Mouse (Mus musculus) stomach, postnatal 0 days (tissue): ENCODE measurements around the gene Msrb3. TPM values are rescaled to one million over a fixed set of nuclear protein-coding genes. Genes with fewer than 3 reads are reported as not detected.
A peak's percentile ranks its signal among the peaks of the same experiment; 100 is the strongest.

Experiments
- ATAC-seq: fragments of 200-750 bp; cut with Nextera tagmentation; 2 replicates; pipeline ENCODE4 v1.8.0; 2017; ENCODE audit not compliant: low FRiP score, low TSS enrichment
- DNase-seq: peaks from one replicate; pipeline ENCODE4 v3.0.0-alpha.2; 2016; ENCODE audit warnings: low spot score
- H3K27ac ChIP-seq: fragments of 300-500 bp; sonication (generic); replicated peaks from 2 replicates; pipeline ENCODE4 v1.5.1; 2014; ENCODE audit warnings: mild to moderate bottlenecking, control low read depth
- H3K27me3 ChIP-seq: fragments of 300-500 bp; sonication (generic); 2 replicates; pipeline ENCODE4 v1.6.1; 2014; ENCODE audit warnings: low read length; ENCODE audit not compliant: control insufficient read depth, insufficient read depth
- H3K36me3 ChIP-seq: fragments of 300-500 bp; sonication (generic); 2 replicates; pipeline ENCODE4 v1.6.1; 2014; ENCODE audit warnings: low read length, mixed read lengths; ENCODE audit not compliant: control insufficient read depth, insufficient read depth
- H3K4me1 ChIP-seq: fragments of 300-500 bp; sonication (generic); replicated peaks from 2 replicates; pipeline ENCODE4 v1.6.1; 2014; ENCODE audit warnings: antibody characterized with exemption; ENCODE audit not compliant: control insufficient read depth, insufficient read depth
- H3K4me2 ChIP-seq: fragments of 300-500 bp; sonication (generic); replicated peaks from 2 replicates; pipeline ENCODE4 v1.6.1; 2014; ENCODE audit warnings: low read depth, mild to moderate bottlenecking, control low read depth, moderate library complexity
- H3K4me3 ChIP-seq: fragments of 300-500 bp; sonication (generic); 2 replicates; pipeline ENCODE4 v1.5.1; 2014; ENCODE audit warnings: low read depth, low read length, control low read depth
- H3K9ac ChIP-seq: fragments of 300-500 bp; sonication (generic); 2 replicates; pipeline ENCODE4 v1.6.1; 2014; ENCODE audit warnings: mild to moderate bottlenecking, low read length, control low read depth, mixed read lengths
- H3K9me3 ChIP-seq: fragments of 300-500 bp; sonication (generic); 2 replicates; pipeline ENCODE4 v1.6.1; 2016; ENCODE audit warnings: low read length; ENCODE audit not compliant: control insufficient read depth
- CTCF ChIP-seq: IDR thresholded peaks from 2 replicates; pipeline ENCODE4 v1.5.1; 2016; ENCODE audit warnings: antibody characterized with exemption, low read depth, mild to moderate bottlenecking, moderate library complexity
- EP300 ChIP-seq: optimal IDR thresholded peaks from 2 replicates; pipeline ENCODE3; 2016; ENCODE audit warnings: antibody characterized with exemption
- WGBS: fragments of 180-500 bp; shearing (Covaris S2); extraction: QIAGEN DNeasy Blood & Tissue Kit; methylation state at CpG from one replicate; pipeline ENCODE4 v1.1.7; 2014; 5-methylcytosine and 5-hydroxymethylcytosine counted together
- polyA plus RNA-seq: library from polyadenylated mRNA; unstranded; fragments of >200 nt; fragmentation: Nextera tagmentation; extraction: Ambion mirVana; gene quantifications from 2 replicates; pipeline ENCODE4 v1.2.1, GENCODE M21; 2015

The Msrb3 gene
- polyA plus RNA-seq, 1 experiment from 2014 or later, result 23.2 TPM

GRCm38 (mm10) chr10:120938077-120938903, 39.4 kb upstream of the Msrb3 start:
- TF ChIP-seq CTCF (peak; percentile 83), EP300 (no peak)
- no peak overlapping the region for H3K27ac ChIP-seq
- no peaks in the 10 kb centered on the region for H3K27me3 ChIP-seq
- H3K4me1 ChIP-seq, result no peaks in the 10 kb centered on the region
- H3K9me3 ChIP-seq, result no peaks in the 10 kb centered on the region
- no peaks in the 10 kb centered on the region for H3K36me3 ChIP-seq
- WGBS, result 53% methylated on average over 19 of the region's 19 CpGs
- no peak overlapping the region for H3K4me2 ChIP-seq
- no peak overlapping the region for H3K4me3 ChIP-seq
- peak; percentile 58 for DNase-seq
- peak; percentile 64; the same call in 1 of the 2 replicates for ATAC-seq
- no peak overlapping the region for H3K9ac ChIP-seq

DNA sequence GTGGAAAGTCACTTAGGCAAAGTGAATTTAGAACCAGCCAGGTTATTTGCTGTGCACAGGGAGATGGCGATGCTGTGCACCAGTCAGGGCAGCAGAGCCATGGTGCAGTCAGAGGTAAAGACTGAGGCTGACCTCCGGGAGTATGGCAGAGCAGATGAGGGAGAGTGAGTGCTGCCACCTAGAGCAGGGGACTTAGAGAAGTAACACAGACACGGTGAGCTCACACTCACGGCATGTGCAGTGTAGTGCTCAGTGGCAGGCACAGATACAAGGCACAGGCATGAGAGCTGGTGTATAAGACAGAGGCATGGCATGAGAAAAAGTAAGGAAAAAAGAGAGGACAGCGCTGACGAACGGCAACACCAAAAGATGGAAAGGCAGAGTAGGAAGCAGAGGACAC, 30.6 kb upstream of the Msrb3 start:
- 74% methylated on average over 7 of the region's 7 CpGs for WGBS
- no peaks in the 10 kb centered on the region for H3K9me3 ChIP-seq
- no peak overlapping the region for H3K9ac ChIP-seq
- H3K27ac ChIP-seq, result no peak overlapping the region
- H3K4me1 ChIP-seq, result no peaks in the 10 kb centered on the region
- ATAC-seq (no peak), DNase-seq (no peak)
- peaks cover 10% of the 10 kb centered on the region; the same call in 1 of the 2 replicates for H3K36me3 ChIP-seq
- no peak overlapping the region for H3K4me2 ChIP-seq
- H3K4me3 ChIP-seq, result no peak overlapping the region
- no peaks in the 10 kb centered on the region for H3K27me3 ChIP-seq
- peak; percentile 33; the same call in 1 of the 2 replicates for TF ChIP-seq CTCF
- TF ChIP-seq EP300, result no peak

GRCm38 (mm10) chr10:120928183-120928582, 29.3 kb upstream of the Msrb3 start:
- no peak for DNase-seq
- H3K4me2 ChIP-seq, result no peak overlapping the region
- H3K27me3 ChIP-seq, result no peaks in the 10 kb centered on the region
- TF ChIP-seq EP300 (no peak), CTCF (no peak)
- H3K9ac ChIP-seq, result no peak overlapping the region
- no peaks in the 10 kb centered on the region for H3K9me3 ChIP-seq
- no peaks in the 10 kb centered on the region for H3K4me1 ChIP-seq
- peaks cover 10% of the 10 kb centered on the region; the same call in 1 of the 2 replicates for H3K36me3 ChIP-seq
- 73% methylated on average over 5 of the region's 5 CpGs for WGBS
- H3K4me3 ChIP-seq, result no peak overlapping the region
- ATAC-seq, result no peak
- no peak overlapping the region for H3K27ac ChIP-seq

DNA sequence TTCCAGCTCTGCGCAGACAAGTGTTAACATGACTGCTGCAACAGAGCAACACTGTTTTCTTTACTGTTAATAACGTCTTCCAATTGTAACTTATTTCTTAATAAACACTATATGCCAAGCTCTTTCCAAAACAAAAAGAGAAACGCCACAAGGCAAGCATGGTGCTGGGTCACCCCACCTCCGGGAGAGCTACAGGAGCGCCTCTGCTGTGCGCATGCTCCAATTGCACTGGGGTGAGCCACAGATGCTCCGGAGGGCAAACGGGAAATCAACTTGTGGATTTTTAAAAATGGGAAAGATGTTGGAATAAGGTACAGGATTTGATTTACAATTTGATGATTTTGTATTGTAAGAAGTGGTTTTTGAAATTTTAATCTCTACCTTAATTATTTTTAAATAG, 27.3 kb upstream of the Msrb3 start:
- Histone ChIP-seq H3K9ac (no peak overlapping the region), H3K4me3 (no peak overlapping the region), H3K4me2 (no peak overlapping the region), H3K27me3 (no peaks in the 10 kb centered on the region), H3K36me3 (peaks cover 9% of the 10 kb centered on the region; the same call in 1 of the 2 replicates), H3K4me1 (no peaks in the 10 kb centered on the region), H3K9me3 (no peaks in the 10 kb centered on the region), H3K27ac (no peak overlapping the region)
- ATAC-seq (no peak), DNase-seq (no peak)
- WGBS, result 85% methylated on average over 8 of the region's 8 CpGs
- TF ChIP-seq EP300, result no peak
- TF ChIP-seq CTCF, result no peak

GRCm38 (mm10) chr10:120921501-120921900, 22.6 kb upstream of the Msrb3 start:
- ATAC-seq, result no peak
- H3K9me3 ChIP-seq, result no peaks in the 10 kb centered on the region
- no peak overlapping the region for H3K4me2 ChIP-seq
- H3K27me3 ChIP-seq, result no peaks in the 10 kb centered on the region
- no peak overlapping the region for H3K4me3 ChIP-seq
- DNase-seq, result no peak
- no peak overlapping the region for H3K9ac ChIP-seq
- WGBS, result 49% methylated on average over 2 of the region's 2 CpGs
- TF ChIP-seq CTCF (no peak), EP300 (no peak)
- no peak overlapping the region for H3K27ac ChIP-seq
- H3K36me3 ChIP-seq, result peaks cover 5% of the 10 kb centered on the region; the same call in 1 of the 2 replicates
- H3K4me1 ChIP-seq, result no peaks in the 10 kb centered on the region

GRCm38 (mm10) chr10:120920604-120921003, 21.7 kb upstream of the Msrb3 start:
- ATAC-seq, result peak; percentile 40; the same call in 1 of the 2 replicates
- Histone ChIP-seq H3K4me2 (no peak overlapping the region), H3K9ac (no peak overlapping the region), H3K4me1 (no peaks in the 10 kb centered on the region), H3K36me3 (peaks cover 5% of the 10 kb centered on the region; the same call in 1 of the 2 replicates), H3K27me3 (no peaks in the 10 kb centered on the region), H3K4me3 (no peak overlapping the region), H3K27ac (no peak overlapping the region), H3K9me3 (no peaks in the 10 kb centered on the region)
- TF ChIP-seq CTCF (no peak), EP300 (no peak)
- WGBS, result 62% methylated on average over 11 of the region's 11 CpGs
- no peak for DNase-seq
